Mouse (Mus musculus): ENCODE data around the gene Glb1l2. TPM values are rescaled to one million over a fixed set of nuclear protein-coding genes. Genes with fewer than 3 reads are reported as not detected.

Gene Glb1l2
- polyA plus RNA-seq, 1 experiment from 2014 or later = 5.8 TPM

GRCm38 (mm10) chr9:26783414-26783975 lies 22.8 kb downstream of the Glb1l2 start:
- Histone ChIP-seq H3K36me3 (ENCODE audit: control insufficient read depth, insufficient read depth, low read length) (no peaks in the 10 kb centered on the region), H3K4me3 (ENCODE audit: low read depth, low read length) (no peak overlapping the region), H3K27ac (ENCODE audit: low read depth, low read length) (no peak overlapping the region), H3K4me1 (replicated peaks; ENCODE audit: control insufficient read depth, insufficient read depth, low read length) (no peaks in the 10 kb centered on the region), H3K9ac (ENCODE audit: low read length) (no peak overlapping the region), H3K4me2 (ENCODE audit: low read depth, low read length, severe bottlenecking) (no peak overlapping the region), H3K9me3 (ENCODE audit: control insufficient read depth, low read length) (no peaks in the 10 kb centered on the region), H3K27me3 (ENCODE audit: control insufficient read depth, insufficient read depth, low read length) (no peaks in the 10 kb centered on the region)
- ATAC-seq (replicated peaks; ENCODE audit: low FRiP score) (peak; percentile 60; the same call in 1 of the 2 replicates), DNase-seq (ENCODE audit: low spot score) (no peak)
- 68% methylated on average over 7 of the region's 7 CpGs for WGBS

DNA sequence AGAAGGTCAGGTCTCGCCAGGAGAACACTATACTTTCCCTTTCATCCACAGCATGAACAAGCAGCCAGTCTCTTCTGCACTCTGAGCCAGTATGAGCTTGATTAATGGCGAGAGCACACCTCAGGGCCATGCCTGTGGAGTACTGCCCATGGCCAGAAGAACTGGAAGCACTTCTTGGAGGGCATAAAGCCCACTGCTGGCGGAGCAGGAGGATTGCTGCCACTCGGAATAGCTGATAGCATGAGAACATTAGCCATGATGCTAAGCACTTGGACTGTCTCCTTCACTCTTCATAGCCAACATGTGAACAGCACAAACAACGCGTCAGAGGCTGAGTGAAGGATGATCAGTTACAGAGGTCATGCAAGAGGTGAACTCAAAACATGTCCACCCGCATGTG lies 27.8 kb downstream of the Glb1l2 start:
- no peak for ATAC-seq (replicated peaks; ENCODE audit: low FRiP score)
- 90% methylated on average over 7 of the region's 7 CpGs for WGBS
- no peaks in the 10 kb centered on the region for H3K36me3 ChIP-seq (ENCODE audit: control insufficient read depth, insufficient read depth, low read length)
- no peak for DNase-seq (ENCODE audit: low spot score)
- no peaks in the 10 kb centered on the region for H3K9me3 ChIP-seq (ENCODE audit: control insufficient read depth, low read length)
- H3K4me1 ChIP-seq (replicated peaks; ENCODE audit: control insufficient read depth, insufficient read depth, low read length) = no peaks in the 10 kb centered on the region
- no peaks in the 10 kb centered on the region for H3K27me3 ChIP-seq (ENCODE audit: control insufficient read depth, insufficient read depth, low read length)
- H3K9ac ChIP-seq (ENCODE audit: low read length) = no peak overlapping the region
- H3K4me2 ChIP-seq (ENCODE audit: low read depth, low read length, severe bottlenecking) = no peak overlapping the region
- no peak overlapping the region for H3K4me3 ChIP-seq (ENCODE audit: low read depth, low read length)
- H3K27ac ChIP-seq (ENCODE audit: low read depth, low read length) = no peak overlapping the region

DNA sequence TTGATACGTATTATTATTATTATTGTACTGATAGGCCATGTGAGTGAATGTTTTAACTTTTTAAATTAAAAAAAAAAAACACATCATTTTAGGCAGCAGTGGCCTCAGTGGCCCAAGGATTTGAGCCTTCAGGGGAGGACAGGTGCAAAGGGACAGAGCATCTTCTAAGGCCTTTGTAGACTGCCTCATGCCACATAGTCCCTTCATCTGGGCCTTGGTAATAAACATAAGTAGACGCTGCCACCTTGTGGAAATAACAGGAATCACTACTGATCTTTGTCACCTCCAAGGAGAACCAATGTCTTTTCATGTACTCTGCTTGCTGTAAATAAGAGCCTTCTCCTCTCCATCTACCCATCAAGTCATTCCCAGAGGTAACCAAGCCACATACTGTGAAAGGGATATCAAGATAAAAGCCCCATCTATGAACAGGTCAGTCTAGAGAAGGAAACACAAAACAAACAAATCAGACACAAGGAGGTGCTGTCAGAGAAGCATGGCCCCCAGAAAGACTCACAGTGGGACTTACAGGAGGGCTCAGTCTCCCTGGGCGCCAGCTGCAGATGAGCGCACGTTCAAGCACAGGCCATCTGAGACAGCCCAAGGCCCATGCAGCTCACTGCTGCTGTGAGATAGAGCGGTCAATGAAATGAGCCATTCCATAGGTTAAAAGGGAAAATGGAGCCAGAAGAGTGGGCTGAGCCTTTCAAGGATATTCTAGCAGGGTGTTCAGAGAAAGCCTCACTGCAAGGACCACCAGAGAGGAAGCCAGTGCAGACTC lies 30.0 kb downstream of the Glb1l2 start:
- ATAC-seq (replicated peaks; ENCODE audit: low FRiP score) = peak; percentile 55
- H3K27ac ChIP-seq (ENCODE audit: low read depth, low read length) = no peak overlapping the region
- DNase-seq (ENCODE audit: low spot score) = no peak
- no peaks in the 10 kb centered on the region for H3K27me3 ChIP-seq (ENCODE audit: control insufficient read depth, insufficient read depth, low read length)
- H3K4me3 ChIP-seq (ENCODE audit: low read depth, low read length) = no peak overlapping the region
- WGBS = 63% methylated on average over 6 of the region's 6 CpGs
- no peaks in the 10 kb centered on the region for H3K9me3 ChIP-seq (ENCODE audit: control insufficient read depth, low read length)
- H3K36me3 ChIP-seq (ENCODE audit: control insufficient read depth, insufficient read depth, low read length) = no peaks in the 10 kb centered on the region
- H3K9ac ChIP-seq (ENCODE audit: low read length) = no peak overlapping the region
- H3K4me1 ChIP-seq (replicated peaks; ENCODE audit: control insufficient read depth, insufficient read depth, low read length) = no peaks in the 10 kb centered on the region
- no peak overlapping the region for H3K4me2 ChIP-seq (ENCODE audit: low read depth, low read length, severe bottlenecking)

- H3K9me3 ChIP-seq (ENCODE audit: control insufficient read depth, low read length) = no peaks in the 10 kb centered on the region
- no peak overlapping the region for H3K4me2 ChIP-seq (ENCODE audit: low read depth, low read length, severe bottlenecking)
- H3K4me3 ChIP-seq (ENCODE audit: low read depth, low read length) = no peak overlapping the region
- no peak overlapping the region for H3K27ac ChIP-seq (ENCODE audit: low read depth, low read length)
- no peaks in the 10 kb centered on the region for H3K4me1 ChIP-seq (replicated peaks; ENCODE audit: control insufficient read depth, insufficient read depth, low read length)
- H3K9ac ChIP-seq (ENCODE audit: low read length) = no peak overlapping the region
- ATAC-seq (replicated peaks; ENCODE audit: low FRiP score) (no peak), DNase-seq (ENCODE audit: low spot score) (no peak)
- no peaks in the 10 kb centered on the region for H3K27me3 ChIP-seq (ENCODE audit: control insufficient read depth, insufficient read depth, low read length)
- H3K36me3 ChIP-seq (ENCODE audit: control insufficient read depth, insufficient read depth, low read length) = no peaks in the 10 kb centered on the region
- WGBS = 83% methylated on average over 2 of the region's 2 CpGs
Observed at GRCm38 (mm10) chr9:26775700-26776099, 30.6 kb downstream of the Glb1l2 start.

- no peak overlapping the region for H3K4me3 ChIP-seq (ENCODE audit: low read depth, low read length)
- H3K4me1 ChIP-seq (replicated peaks; ENCODE audit: control insufficient read depth, insufficient read depth, low read length) = no peaks in the 10 kb centered on the region
- ATAC-seq (replicated peaks; ENCODE audit: low FRiP score) = no peak
- WGBS = 83% methylated on average over 3 of the region's 3 CpGs
- H3K27me3 ChIP-seq (ENCODE audit: control insufficient read depth, insufficient read depth, low read length) = no peaks in the 10 kb centered on the region
- no peak overlapping the region for H3K27ac ChIP-seq (ENCODE audit: low read depth, low read length)
- no peak overlapping the region for H3K4me2 ChIP-seq (ENCODE audit: low read depth, low read length, severe bottlenecking)
- no peaks in the 10 kb centered on the region for H3K9me3 ChIP-seq (ENCODE audit: control insufficient read depth, low read length)
- DNase-seq (ENCODE audit: low spot score) = no peak
- H3K9ac ChIP-seq (ENCODE audit: low read length) = no peak overlapping the region
- no peaks in the 10 kb centered on the region for H3K36me3 ChIP-seq (ENCODE audit: control insufficient read depth, insufficient read depth, low read length)
Observed at GRCm38 (mm10) chr9:26768181-26768580, 38.1 kb downstream of the Glb1l2 start.

- no peak overlapping the region for H3K4me2 ChIP-seq (ENCODE audit: low read depth, low read length, severe bottlenecking)
- ATAC-seq (replicated peaks; ENCODE audit: low FRiP score) (no peak), DNase-seq (ENCODE audit: low spot score) (no peak)
- WGBS = 92% methylated on average over 6 of the region's 6 CpGs
- no peaks in the 10 kb centered on the region for H3K36me3 ChIP-seq (ENCODE audit: control insufficient read depth, insufficient read depth, low read length)
- H3K4me1 ChIP-seq (replicated peaks; ENCODE audit: control insufficient read depth, insufficient read depth, low read length) = no peaks in the 10 kb centered on the region
- no peak overlapping the region for H3K4me3 ChIP-seq (ENCODE audit: low read depth, low read length)
- H3K27me3 ChIP-seq (ENCODE audit: control insufficient read depth, insufficient read depth, low read length) = no peaks in the 10 kb centered on the region
- no peak overlapping the region for H3K9ac ChIP-seq (ENCODE audit: low read length)
- no peaks in the 10 kb centered on the region for H3K9me3 ChIP-seq (ENCODE audit: control insufficient read depth, low read length)
- no peak overlapping the region for H3K27ac ChIP-seq (ENCODE audit: low read depth, low read length)
Observed at GRCm38 (mm10) chr9:26762477-26762876, 43.8 kb downstream of the Glb1l2 start.

GRCm38 (mm10) chr9:26760576-26760975 lies 45.7 kb downstream of the Glb1l2 start:
- no peak for ATAC-seq (replicated peaks; ENCODE audit: low FRiP score)
- Histone ChIP-seq H3K9me3 (ENCODE audit: control insufficient read depth, low read length) (no peaks in the 10 kb centered on the region), H3K36me3 (ENCODE audit: control insufficient read depth, insufficient read depth, low read length) (no peaks in the 10 kb centered on the region), H3K9ac (ENCODE audit: low read length) (no peak overlapping the region), H3K27ac (ENCODE audit: low read depth, low read length) (no peak overlapping the region), H3K4me3 (ENCODE audit: low read depth, low read length) (no peak overlapping the region), H3K4me1 (replicated peaks; ENCODE audit: control insufficient read depth, insufficient read depth, low read length) (no peaks in the 10 kb centered on the region), H3K27me3 (ENCODE audit: control insufficient read depth, insufficient read depth, low read length) (no peaks in the 10 kb centered on the region), H3K4me2 (ENCODE audit: low read depth, low read length, severe bottlenecking) (no peak overlapping the region)
- no peak for DNase-seq (ENCODE audit: low spot score)
- WGBS = 74% methylated on average over 5 of the region's 5 CpGs

DNA sequence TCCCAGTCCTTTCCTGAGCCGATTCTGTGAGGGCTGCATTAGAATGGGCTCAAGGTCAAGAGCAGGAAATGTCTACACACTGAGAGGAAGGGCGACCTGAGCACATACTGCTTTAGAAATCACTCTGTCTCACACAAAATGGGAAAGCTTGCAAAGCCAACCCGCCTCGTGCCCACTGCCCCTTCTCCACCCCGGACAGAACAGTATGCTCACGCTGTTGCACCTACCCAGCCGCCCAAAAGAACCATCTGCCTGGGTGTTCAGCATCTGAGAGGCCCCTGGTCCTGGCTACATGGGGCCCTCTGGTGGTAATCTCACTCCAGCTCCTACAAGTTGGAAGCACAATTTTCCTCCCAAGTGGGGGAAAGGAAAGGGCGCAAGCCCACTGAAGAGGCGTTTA lies 46.2 kb downstream of the Glb1l2 start:
- H3K36me3 ChIP-seq (ENCODE audit: control insufficient read depth, insufficient read depth, low read length) = no peaks in the 10 kb centered on the region
- no peak overlapping the region for H3K4me2 ChIP-seq (ENCODE audit: low read depth, low read length, severe bottlenecking)
- no peaks in the 10 kb centered on the region for H3K27me3 ChIP-seq (ENCODE audit: control insufficient read depth, insufficient read depth, low read length)
- no peak overlapping the region for H3K4me3 ChIP-seq (ENCODE audit: low read depth, low read length)
- H3K9ac ChIP-seq (ENCODE audit: low read length) = no peak overlapping the region
- no peak overlapping the region for H3K27ac ChIP-seq (ENCODE audit: low read depth, low read length)
- DNase-seq (ENCODE audit: low spot score) (peak; percentile 66), ATAC-seq (replicated peaks; ENCODE audit: low FRiP score) (0 out of 2 replicates have a peak, but pooled peaks have one; percentile 51)
- no peaks in the 10 kb centered on the region for H3K9me3 ChIP-seq (ENCODE audit: control insufficient read depth, low read length)
- no peaks in the 10 kb centered on the region for H3K4me1 ChIP-seq (replicated peaks; ENCODE audit: control insufficient read depth, insufficient read depth, low read length)
- WGBS = 36% methylated on average over 9 of the region's 9 CpGs

DNA sequence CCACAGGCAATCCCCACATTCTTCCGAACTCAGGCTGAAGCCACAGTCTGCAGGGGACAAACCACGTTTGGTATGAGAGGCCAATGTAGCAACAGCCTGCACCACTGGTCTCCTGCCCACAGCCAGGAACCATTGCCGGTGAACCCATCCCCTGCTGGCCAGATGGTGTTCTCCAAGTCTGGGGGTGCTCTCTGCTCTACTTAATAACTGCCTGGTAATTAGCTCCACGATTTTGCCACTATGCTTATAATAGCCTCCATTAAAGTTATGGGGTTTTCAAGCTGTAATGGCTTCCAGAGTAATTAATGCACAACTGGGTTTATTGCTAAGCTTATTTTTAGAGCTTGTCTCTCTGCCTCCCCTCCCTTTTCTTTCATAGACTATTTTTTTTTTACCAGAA lies 57.4 kb downstream of the Glb1l2 start:
- Histone ChIP-seq H3K4me1 (replicated peaks; ENCODE audit: control insufficient read depth, insufficient read depth, low read length) (no peaks in the 10 kb centered on the region), H3K27ac (ENCODE audit: low read depth, low read length) (no peak overlapping the region), H3K9ac (ENCODE audit: low read length) (no peak overlapping the region), H3K27me3 (ENCODE audit: control insufficient read depth, insufficient read depth, low read length) (no peaks in the 10 kb centered on the region), H3K9me3 (ENCODE audit: control insufficient read depth, low read length) (no peaks in the 10 kb centered on the region), H3K4me2 (ENCODE audit: low read depth, low read length, severe bottlenecking) (no peak overlapping the region), H3K36me3 (ENCODE audit: control insufficient read depth, insufficient read depth, low read length) (no peaks in the 10 kb centered on the region), H3K4me3 (ENCODE audit: low read depth, low read length) (no peak overlapping the region)
- DNase-seq (ENCODE audit: low spot score) = no peak
- no peak for ATAC-seq (replicated peaks; ENCODE audit: low FRiP score)
- WGBS = 85% methylated on average over 4 of the region's 4 CpGs

Measured in forebrain, embryonic 11.5 days (tissue).